Mouse (Mus musculus) kidney, adult 2 months (tissue): ENCODE measurements around the gene Acap1.

Source experiments
- CTCF ChIP-seq: fragments of 200-500 bp; conservative IDR thresholded peaks from 2 replicates; pipeline ENCODE4 v1.5.1; 2011; ENCODE audit warnings: low read depth, mild to moderate bottlenecking, control low read depth, low read length, moderate library complexity, mixed read lengths; ENCODE audit not compliant: insufficient read depth, insufficient read length
- POLR2A ChIP-seq: fragments of 200-500 bp; IDR thresholded peaks from one replicate; pipeline ENCODE4 v1.6.1; 2011; ENCODE audit warnings: low read depth, low read length, control low read depth

GRCm38 (mm10) chr11:69871822-69872221 is 23.5 kb downstream of the Acap1 start:
- TF ChIP-seq POLR2A (no peak), CTCF (no peak)
